Mouse (Mus musculus) olfactory bulb, adult 2 months (tissue): ENCODE results near the gene Krt6b. TPM values are rescaled to one million over a fixed set of nuclear protein-coding genes. Genes with fewer than 3 reads are reported as not detected.

Experiments
- H3K27ac ChIP-seq: fragments of 200-500 bp; 2 replicates; pipeline ENCODE4 v1.5.1; 2012; ENCODE audit warnings: low read depth, low read length; ENCODE audit not compliant: insufficient read depth
- H3K4me1 ChIP-seq: fragments of 200-500 bp; 2 replicates; pipeline ENCODE4 v1.6.1; 2012; ENCODE audit warnings: low read length; ENCODE audit not compliant: control insufficient read depth, insufficient read depth
- H3K4me3 ChIP-seq: fragments of 200-500 bp; 2 replicates; pipeline ENCODE4 v1.5.1; 2012; ENCODE audit warnings: mild to moderate bottlenecking, low read depth, low read length, moderate library complexity; ENCODE audit not compliant: insufficient read depth
- CTCF ChIP-seq: fragments of 200-500 bp; IDR thresholded peaks from 2 replicates; pipeline ENCODE4 v1.5.1; 2012; ENCODE audit warnings: low read depth, mild to moderate bottlenecking, low read length, moderate library complexity; ENCODE audit not compliant: insufficient read depth
- POLR2A ChIP-seq: fragments of 200-500 bp; IDR thresholded peaks from 2 replicates; pipeline ENCODE4 v1.6.1; 2012; ENCODE audit warnings: mild to moderate bottlenecking, low read depth, low read length, moderate library complexity; ENCODE audit not compliant: insufficient read depth
- WGBS: fragments of 180-500 bp; shearing (Covaris S2); methylation state at CpG from one replicate; pipeline ENCODE4 v1.1.7; 2018; 5-methylcytosine and 5-hydroxymethylcytosine counted together
- polyA plus RNA-seq: library from polyadenylated mRNA; stranded (reverse); fragments of >200 nt; gene quantifications from 2 replicates; pipeline ENCODE4 v1.2.4, GENCODE M21; 2012; ENCODE audit warnings: low replicate concordance; ENCODE audit not compliant: missing spikeins, insufficient read depth, insufficient read length

Gene Krt6b
- polyA plus RNA-seq, 1 experiment = not detected

DNA sequence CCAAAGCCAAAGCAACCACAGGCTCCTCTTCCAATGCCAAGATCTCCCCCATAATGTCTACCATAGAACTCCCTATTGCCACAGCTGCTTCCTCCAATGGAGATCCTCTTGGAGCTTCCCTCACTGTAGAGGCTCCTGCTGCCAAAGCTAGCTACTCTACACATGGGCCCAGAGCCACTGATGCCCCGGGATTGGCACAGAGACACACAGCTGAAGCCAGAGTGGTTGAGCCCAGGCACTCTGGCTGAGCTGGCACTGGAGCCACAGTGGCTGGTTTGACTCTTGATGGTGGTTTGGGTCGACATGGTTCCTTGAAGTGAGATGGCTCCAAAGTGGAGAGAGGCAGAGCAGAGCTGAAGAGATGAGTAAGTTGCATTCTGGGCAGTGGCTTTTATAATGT is 52.2 kb downstream of the Krt6b start, which contains the start of gene Gm5414:
Gene Gm5414 (minus strand): TSS at position 305 of the 400 bp plus-strand sequence.
- TF ChIP-seq POLR2A (no peak), CTCF (no peak)
- H3K4me3 ChIP-seq = no peak within 1 kb of the TSS
- H3K4me1 ChIP-seq = no peaks in the 10 kb centered on the region
- 74% methylated on average over 2 of the region's 2 CpGs for WGBS
- H3K27ac ChIP-seq = no peak within 1 kb of the TSS

Other genes starting within 250 kb of the Krt6b start
- gene Krt87, start 241.5 kb downstream of the Krt6b start, polyA plus RNA-seq = not detected in 2 replicates
- not detected in 2 replicates for gene Krt88, start 232.5 kb downstream of the Krt6b start, polyA plus RNA-seq
- gene Krt81, start 216.5 kb downstream of the Krt6b start, polyA plus RNA-seq = not detected in 2 replicates
- not detected in 2 replicates for gene Krt86, start 206.8 kb downstream of the Krt6b start, polyA plus RNA-seq
- gene Krt83, start 188.8 kb downstream of the Krt6b start, polyA plus RNA-seq = not detected in 2 replicates
- gene Gm49425, start 163.0 kb downstream of the Krt6b start, polyA plus RNA-seq = not detected in 2 replicates
- not detected in 2 replicates for gene Krt84, start 147.5 kb downstream of the Krt6b start, polyA plus RNA-seq
- gene Krt82, start 129.6 kb downstream of the Krt6b start, polyA plus RNA-seq = not detected in 2 replicates
- gene Krt90, start 117.3 kb downstream of the Krt6b start, polyA plus RNA-seq = not detected in 2 replicates
- gene Krt75, start 106.4 kb downstream of the Krt6b start, polyA plus RNA-seq = not detected in 2 replicates
- gene Gm5414, start 52.1 kb downstream of the Krt6b start, polyA plus RNA-seq = not detected in 2 replicates
- gene Gm5478, start 32.9 kb downstream of the Krt6b start, polyA plus RNA-seq = not detected in 2 replicates
- gene Krt6a, start 14.0 kb upstream of the Krt6b start, polyA plus RNA-seq = not detected in 2 replicates
- gene Krt5, start 32.6 kb upstream of the Krt6b start, polyA plus RNA-seq = not detected in 2 replicates
- not detected in 2 replicates for gene Krt71, start 62.8 kb upstream of the Krt6b start, polyA plus RNA-seq
- gene Krt72, start 106.2 kb upstream of the Krt6b start, polyA plus RNA-seq = not detected in 2 replicates
- not detected in 2 replicates for gene Krt73, start 122.1 kb upstream of the Krt6b start, polyA plus RNA-seq
- not detected in 2 replicates for gene Krt2, start 137.9 kb upstream of the Krt6b start, polyA plus RNA-seq
- gene Krt1, start 170.5 kb upstream of the Krt6b start, polyA plus RNA-seq = not detected in 2 replicates
- not detected in 2 replicates for gene Krt77, start 189.4 kb upstream of the Krt6b start, polyA plus RNA-seq
- gene Krt76, start 212.6 kb upstream of the Krt6b start, polyA plus RNA-seq = not detected in 2 replicates
- gene Krt4, start 244.4 kb upstream of the Krt6b start, polyA plus RNA-seq = not detected in 2 replicates